Mouse (Mus musculus): ENCODE data around the gene Boll. TPM values are rescaled to one million over a fixed set of nuclear protein-coding genes. Genes with fewer than 3 reads are reported as not detected.

Boll gene
- polyA plus RNA-seq, 1 experiment from 2014 or later: 0.72 TPM

DNA sequence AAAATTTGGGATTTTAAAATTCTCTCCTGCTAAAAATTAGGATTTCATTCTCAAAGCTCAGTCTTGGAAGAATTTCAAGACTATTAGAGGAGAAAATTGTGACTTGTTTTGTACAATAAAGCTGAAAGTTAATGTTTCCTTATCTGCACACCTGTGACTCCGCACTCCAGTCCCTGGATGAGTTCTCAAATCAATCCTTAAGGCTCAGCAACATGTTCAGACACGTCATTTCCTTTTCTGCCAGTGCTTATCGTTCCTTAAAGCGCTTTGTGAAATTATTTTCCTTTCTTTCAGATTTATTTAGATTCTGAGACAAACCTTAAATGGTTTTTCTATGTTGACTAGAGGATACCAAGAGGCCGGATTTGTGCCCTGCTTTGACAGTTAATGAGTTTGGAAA lies 126.8 kb downstream of the Boll start:
- H3K9me3 ChIP-seq: no peaks in the 10 kb centered on the region
- DNase-seq (ENCODE audit: low spot score): no peak
- H3K36me3 ChIP-seq: no peaks in the 10 kb centered on the region
- H3K4me3 ChIP-seq: peak overlapping the region; percentile 93
- WGBS: 44% methylated on average over 5 of the region's 5 CpGs
- peaks cover 18% of the 10 kb centered on the region for H3K4me1 ChIP-seq
- H3K27ac ChIP-seq: peak overlapping the region; percentile 87; the same call in 1 of the 2 replicates
- no peaks in the 10 kb centered on the region for H3K27me3 ChIP-seq (ENCODE audit: insufficient read depth, poor library complexity, severe bottlenecking)

GRCm38 (mm10) chr1:55234910-55235520 lies 128.3 kb downstream of the Boll start:
- Histone ChIP-seq H3K27ac (no peak overlapping the region), H3K36me3 (no peaks in the 10 kb centered on the region)
- WGBS: 52% methylated on average over 16 of the region's 16 CpGs

DNA sequence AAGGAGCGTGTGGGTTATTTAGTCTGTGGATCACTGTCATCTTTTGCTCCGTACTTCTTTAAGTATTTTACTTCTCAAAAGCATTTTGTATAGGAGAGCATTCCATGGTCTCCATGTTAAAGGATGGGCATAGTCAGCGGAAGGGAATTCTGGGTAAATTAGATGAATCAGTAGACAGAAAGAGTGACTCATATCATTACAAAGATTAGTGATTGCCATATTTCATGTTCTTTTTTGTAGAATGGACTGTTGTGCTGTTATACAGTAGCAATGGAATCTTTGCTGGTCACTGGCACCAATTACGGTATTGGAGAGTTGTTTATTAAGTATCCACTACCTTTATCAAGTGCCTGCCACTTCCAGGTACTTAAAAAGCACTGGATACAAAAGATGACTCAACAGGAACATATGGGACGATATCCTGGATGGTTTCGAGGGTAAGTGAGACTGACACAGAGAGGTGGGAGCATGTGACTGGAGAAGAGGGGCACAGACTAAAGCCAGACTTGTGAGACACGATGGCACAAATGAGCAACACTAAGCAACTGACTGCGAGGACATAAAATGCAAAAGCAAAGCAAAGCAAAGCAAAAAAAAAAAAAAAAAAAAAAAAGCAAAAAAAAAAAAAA lies 134.9 kb downstream of the Boll start:
- 73% methylated on average over 8 of the region's 8 CpGs for WGBS

More at GRCm38 (mm10) chr1:55234910-55235520, 128.3 kb downstream of the Boll start:
- Histone ChIP-seq H3K4me1 (peaks cover 13% of the 10 kb centered on the region; the same call in 1 of the 2 replicates), H3K4me3 (no peak overlapping the region), H3K9me3 (no peaks in the 10 kb centered on the region), H3K27me3 (ENCODE audit: insufficient read depth, poor library complexity, severe bottlenecking) (no peaks in the 10 kb centered on the region)
- DNase-seq (ENCODE audit: low spot score): no peak

GRCm38 (mm10) chr1:55227376-55227775 lies 135.9 kb downstream of the Boll start:
- no peak for DNase-seq (ENCODE audit: low spot score)
- no peak overlapping the region for H3K27ac ChIP-seq
- H3K9me3 ChIP-seq: no peaks in the 10 kb centered on the region
- 54% methylated on average over 1 of the region's 1 CpGs for WGBS
- H3K36me3 ChIP-seq: no peaks in the 10 kb centered on the region
- no peaks in the 10 kb centered on the region for H3K27me3 ChIP-seq (ENCODE audit: insufficient read depth, poor library complexity, severe bottlenecking)
- no peaks in the 10 kb centered on the region for H3K4me1 ChIP-seq
- no peak overlapping the region for H3K4me3 ChIP-seq

More for the DNA sequence above, 134.9 kb downstream of the Boll start:
- Histone ChIP-seq H3K4me1 (no peaks in the 10 kb centered on the region), H3K9me3 (no peaks in the 10 kb centered on the region), H3K27ac (no peak overlapping the region), H3K27me3 (ENCODE audit: insufficient read depth, poor library complexity, severe bottlenecking) (no peaks in the 10 kb centered on the region), H3K4me3 (no peak overlapping the region), H3K36me3 (no peaks in the 10 kb centered on the region)
- no peak for DNase-seq (ENCODE audit: low spot score)

DNA sequence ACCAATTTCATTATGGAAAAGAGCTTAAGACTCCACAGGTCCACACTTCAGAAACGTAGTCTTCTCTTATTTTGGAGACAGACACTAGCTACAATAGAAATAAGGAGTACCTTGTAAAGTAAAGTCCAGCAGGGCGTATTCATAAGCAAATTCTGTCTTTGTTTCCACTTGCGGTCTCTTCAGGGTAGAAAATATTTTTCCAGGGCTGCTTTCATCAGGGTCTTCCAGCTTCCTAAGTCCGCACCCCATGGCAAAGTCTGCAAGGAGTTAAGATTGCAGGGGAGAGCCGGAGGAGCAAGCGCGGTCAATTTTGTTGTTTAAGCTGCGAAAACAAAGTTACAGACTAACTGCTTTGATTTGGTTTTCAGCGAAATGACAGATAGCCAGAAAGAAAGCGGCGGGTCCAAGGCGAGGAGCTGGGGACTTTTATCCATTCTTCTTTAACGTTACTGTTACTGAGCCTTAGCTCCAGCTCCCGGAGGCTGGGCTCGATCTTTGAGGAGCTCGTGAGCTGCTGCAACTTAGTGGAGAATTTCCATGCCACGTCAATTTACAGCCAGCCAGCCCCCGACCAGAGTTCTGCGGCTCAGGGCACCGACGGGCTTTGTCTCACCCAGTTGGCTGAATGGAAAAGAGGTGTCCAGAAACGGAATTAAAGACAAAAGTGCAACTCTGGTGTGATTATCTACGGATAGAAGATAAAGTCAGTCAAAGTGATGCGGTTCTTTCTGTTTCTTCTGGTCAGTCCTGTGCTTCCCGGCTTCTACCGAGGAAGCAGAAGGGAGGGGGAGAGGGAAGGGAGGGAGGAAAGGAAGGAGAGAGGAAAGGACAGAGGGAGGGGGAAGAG lies 137.0 kb downstream of the Boll start, which contains the start of gene Rftn2:
Rftn2 (minus strand) TSS at position 772 of the 847 bp plus-strand sequence.
- Histone ChIP-seq H3K36me3 (no peaks in the 10 kb centered on the region), H3K27me3 (ENCODE audit: insufficient read depth, poor library complexity, severe bottlenecking) (no peaks in the 10 kb centered on the region), H3K27ac (peak within 1 kb of the TSS; percentile 57), H3K9me3 (no peaks in the 10 kb centered on the region), H3K4me3 (peak within 1 kb of the TSS; percentile 64), H3K4me1 (peaks cover 1% of the 10 kb centered on the region; the same call in 1 of the 2 replicates)
- DNase-seq (ENCODE audit: low spot score): no peak
- 3% methylated on average over 26 of the region's 26 CpGs for WGBS

DNA sequence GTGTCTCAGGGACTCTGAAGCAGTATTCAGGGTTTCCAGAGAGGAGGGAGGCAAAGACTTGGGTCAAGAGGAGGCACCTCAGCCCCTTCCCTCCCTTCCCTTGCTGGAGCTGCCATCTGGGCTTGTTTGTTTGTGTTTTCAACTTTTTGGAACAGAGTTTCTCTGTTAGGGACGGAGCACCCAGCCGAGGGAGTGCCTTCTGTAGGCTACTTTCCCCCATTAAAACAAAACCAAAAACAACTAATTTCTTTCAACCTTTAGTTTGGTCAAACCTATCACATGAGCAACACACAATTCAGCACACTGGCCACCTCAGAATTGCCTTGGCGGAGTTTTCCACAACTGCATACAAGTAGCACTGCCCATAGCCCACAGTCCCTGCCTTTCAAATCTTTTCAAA lies 137.9 kb downstream of the Boll start:
- Histone ChIP-seq H3K36me3 (no peaks in the 10 kb centered on the region), H3K9me3 (no peaks in the 10 kb centered on the region), H3K27me3 (ENCODE audit: insufficient read depth, poor library complexity, severe bottlenecking) (no peaks in the 10 kb centered on the region), H3K27ac (no peak overlapping the region), H3K4me1 (peaks cover 5% of the 10 kb centered on the region; the same call in 1 of the 2 replicates), H3K4me3 (peak overlapping the region; percentile 64)
- no peak for DNase-seq (ENCODE audit: low spot score)
- 35% methylated on average over 3 of the region's 3 CpGs for WGBS

- no peak overlapping the region for H3K4me3 ChIP-seq
- H3K27me3 ChIP-seq (ENCODE audit: insufficient read depth, poor library complexity, severe bottlenecking): no peaks in the 10 kb centered on the region
- 72% methylated on average over 11 of the region's 11 CpGs for WGBS
- H3K27ac ChIP-seq: no peak overlapping the region
- H3K36me3 ChIP-seq: no peaks in the 10 kb centered on the region
- peaks cover 5% of the 10 kb centered on the region; the same call in 1 of the 2 replicates for H3K4me1 ChIP-seq
- H3K9me3 ChIP-seq: no peaks in the 10 kb centered on the region
- DNase-seq (ENCODE audit: low spot score): peak; percentile 38
These were observed 139.2 kb downstream of the Boll start for GRCm38 (mm10) chr1:55224111-55224510.

DNA sequence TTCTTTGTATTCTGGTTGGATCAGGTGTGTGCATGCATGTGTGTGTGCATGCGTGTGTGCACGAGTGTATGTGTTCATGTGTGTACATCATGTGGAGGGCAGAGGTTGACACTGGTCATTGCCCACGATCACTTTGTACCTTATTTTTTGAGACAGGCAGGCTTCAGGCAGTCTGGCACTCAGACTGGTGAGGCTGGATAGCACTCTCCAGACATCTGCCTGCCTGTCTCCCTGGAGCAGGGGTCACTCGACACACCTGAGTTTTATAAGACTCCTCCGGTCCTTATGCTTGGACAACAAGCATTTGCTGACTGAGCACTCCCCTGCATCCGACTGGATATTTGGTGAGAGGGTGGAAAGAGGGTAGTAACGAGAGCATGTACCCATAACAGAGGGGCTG lies 140.2 kb downstream of the Boll start:
- peak; percentile 65 for DNase-seq (ENCODE audit: low spot score)
- Histone ChIP-seq H3K4me1 (peaks cover 5% of the 10 kb centered on the region; the same call in 1 of the 2 replicates), H3K27me3 (ENCODE audit: insufficient read depth, poor library complexity, severe bottlenecking) (no peaks in the 10 kb centered on the region), H3K9me3 (no peaks in the 10 kb centered on the region), H3K27ac (no peak overlapping the region), H3K36me3 (no peaks in the 10 kb centered on the region), H3K4me3 (no peak overlapping the region)
- WGBS: 85% methylated on average over 7 of the region's 7 CpGs

DNA sequence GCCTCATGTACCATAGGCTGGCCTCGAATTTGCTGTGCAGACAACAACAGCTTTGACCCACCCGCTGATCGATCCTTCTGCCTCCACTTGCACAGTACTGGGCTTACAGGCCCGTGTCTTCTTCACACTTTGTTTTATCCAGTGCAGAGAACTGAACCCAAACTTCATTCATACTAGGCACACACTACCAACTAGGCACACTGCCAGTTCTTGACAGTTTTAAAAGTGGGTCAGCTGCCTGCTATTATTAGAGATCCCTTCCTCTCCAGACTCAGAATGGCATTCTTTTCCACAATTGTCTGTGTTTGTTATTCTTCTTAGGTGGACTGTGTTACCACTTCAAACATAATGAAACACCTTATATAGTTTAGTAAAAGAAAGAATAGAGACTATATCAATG lies 141.9 kb downstream of the Boll start:
- Histone ChIP-seq H3K4me3 (no peak overlapping the region), H3K36me3 (no peaks in the 10 kb centered on the region), H3K27ac (no peak overlapping the region), H3K27me3 (ENCODE audit: insufficient read depth, poor library complexity, severe bottlenecking) (no peaks in the 10 kb centered on the region), H3K9me3 (no peaks in the 10 kb centered on the region), H3K4me1 (peaks cover 5% of the 10 kb centered on the region; the same call in 1 of the 2 replicates)
- 73% methylated on average over 4 of the region's 4 CpGs for WGBS
- peak; percentile 58 for DNase-seq (ENCODE audit: low spot score)

GRCm38 (mm10) chr1:55217191-55217590 lies 146.1 kb downstream of the Boll start:
- H3K9me3 ChIP-seq: no peaks in the 10 kb centered on the region
- WGBS: 67% methylated on average over 2 of the region's 2 CpGs
- H3K27me3 ChIP-seq (ENCODE audit: insufficient read depth, poor library complexity, severe bottlenecking): no peaks in the 10 kb centered on the region
- no peak overlapping the region for H3K4me3 ChIP-seq
- no peak overlapping the region for H3K27ac ChIP-seq
- DNase-seq (ENCODE audit: low spot score): no peak
- no peaks in the 10 kb centered on the region for H3K36me3 ChIP-seq
- H3K4me1 ChIP-seq: peaks cover 5% of the 10 kb centered on the region; the same call in 1 of the 2 replicates

DNA sequence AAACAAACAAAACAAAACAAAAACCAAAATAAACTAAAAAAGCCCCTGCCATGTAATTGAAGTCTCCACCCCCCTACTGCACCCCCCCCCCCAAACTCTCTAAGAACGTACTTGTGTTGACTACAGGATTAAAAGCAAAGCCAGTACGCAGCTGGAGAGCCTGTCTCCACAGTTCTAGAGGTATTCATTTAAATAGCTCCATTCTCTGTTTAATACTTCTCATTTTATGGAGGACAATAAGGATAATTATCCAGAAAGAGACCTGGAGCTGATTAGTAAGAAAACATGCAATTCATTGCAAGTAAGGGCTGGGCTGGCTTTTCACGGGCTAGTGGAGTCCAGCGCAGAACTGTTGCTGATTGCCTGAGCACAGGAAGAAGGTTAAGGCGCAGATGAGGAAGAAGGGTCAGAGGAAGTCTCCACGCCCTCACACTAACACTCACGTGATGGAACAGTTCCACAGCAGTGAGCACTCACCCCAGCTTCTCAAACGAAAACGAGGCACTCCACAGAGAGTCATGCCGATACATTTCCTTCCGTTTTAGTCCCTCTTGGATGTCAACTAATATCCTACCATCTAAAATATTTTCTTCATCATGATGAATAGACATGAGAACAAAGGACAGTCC lies 148.0 kb downstream of the Boll start:
- peaks cover 8% of the 10 kb centered on the region; the same call in 1 of the 2 replicates for H3K4me1 ChIP-seq
- no peaks in the 10 kb centered on the region for H3K9me3 ChIP-seq
- DNase-seq (ENCODE audit: low spot score): no peak
- WGBS: 68% methylated on average over 11 of the region's 11 CpGs
- H3K4me3 ChIP-seq: no peak overlapping the region
- no peaks in the 10 kb centered on the region for H3K27me3 ChIP-seq (ENCODE audit: insufficient read depth, poor library complexity, severe bottlenecking)
- no peak overlapping the region for H3K27ac ChIP-seq
- no peaks in the 10 kb centered on the region for H3K36me3 ChIP-seq

- Histone ChIP-seq H3K27ac (no peak overlapping the region), H3K4me3 (no peak overlapping the region), H3K4me1 (peaks cover 14% of the 10 kb centered on the region; the same call in 1 of the 2 replicates), H3K9me3 (no peaks in the 10 kb centered on the region), H3K27me3 (ENCODE audit: insufficient read depth, poor library complexity, severe bottlenecking) (no peaks in the 10 kb centered on the region), H3K36me3 (no peaks in the 10 kb centered on the region)
- 83% methylated on average over 6 of the region's 6 CpGs for WGBS
- DNase-seq (ENCODE audit: low spot score): no peak
These were observed 149.3 kb downstream of the Boll start for GRCm38 (mm10) chr1:55213936-55214335.

Data from heart, embryonic 10.5 days (tissue).